Mouse (Mus musculus): Measurements from ENCODE around the gene Gm20738. TPM values are rescaled to one million over a fixed set of nuclear protein-coding genes. Genes with fewer than 3 reads are reported as not detected.
"Not testable (repeated sequence)": the region's sequence is repeated elsewhere in the genome, so short reads cannot be mapped to it uniquely, and the experiment has no call there.

The Gm20738 gene
- not detected in 2 replicates for total RNA-seq (2021)
- long read RNA-seq, experiment 1: 0 reads
- long read RNA-seq, experiment 2: 0 reads

- DNase-seq: not testable (repeated sequence)
Measured at GRCm38 (mm10) chrY:37957511-37957910, at the start of gene Gm20738. TSS of gene Gm20738 (plus strand) at chrY:37957811.

Measured in adrenal gland, postnatal 14 days (tissue).